8 mouse cellular contexts compared by ENCODE assay signal in the genomic region with DNA sequence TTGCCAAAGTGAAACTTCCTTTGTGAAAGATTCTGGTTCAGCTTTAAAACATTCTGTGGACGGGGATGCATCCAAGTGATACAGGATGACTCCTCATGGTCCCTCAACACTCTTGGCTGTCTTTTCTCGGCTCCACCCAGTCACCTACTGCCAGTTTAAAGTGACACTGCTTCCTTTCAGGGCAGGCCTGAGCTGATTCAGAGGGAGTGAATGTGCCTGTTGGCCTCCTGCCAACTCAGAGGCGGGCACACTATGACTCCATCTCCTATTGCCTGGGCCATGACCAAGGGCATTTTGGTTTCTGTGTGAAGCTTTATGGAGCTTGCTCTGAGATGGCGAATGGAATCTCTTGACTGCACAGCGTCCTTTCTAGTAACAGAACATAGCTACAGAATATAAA.
A peak's percentile ranks its signal among the peaks of the same experiment; 100 is the strongest.
DNase-seq lines count a peak whose midpoint lies in the region; ATAC-seq and TF ChIP-seq lines count a peak whose summit lies in the region.

No protein-coding gene starts in this region.

- H3K27ac ChIP-seq in intestine, embryonic 16.5 days (ENCODE audit: low read length), result no peak overlapping the region
- H3K27ac ChIP-seq in intestine, postnatal 0 days (ENCODE audit: low read depth, low read length), result no peak overlapping the region
- no peak overlapping the region for H3K27ac ChIP-seq in heart, embryonic 15.5 days
- no peak overlapping the region for H3K27ac ChIP-seq in neural tube, embryonic 12.5 days

- WGBS in intestine, embryonic 16.5 days, result 62% methylated on average over 5 of the region's 5 CpGs
- WGBS in intestine, postnatal 0 days, result 67% methylated on average over 5 of the region's 5 CpGs
- WGBS in heart, embryonic 15.5 days, result 38% methylated on average over 5 of the region's 5 CpGs
- WGBS in neural tube, embryonic 12.5 days, result 61% methylated on average over 5 of the region's 5 CpGs

- no peak for TF ChIP-seq CTCF in intestine, postnatal 0 days (IDR thresholded peaks at IDR 0.05; ENCODE audit: low read depth)

- no peaks in the 10 kb centered on the region for H3K9me3 ChIP-seq in intestine, embryonic 16.5 days (ENCODE audit: control insufficient read depth, low read length)
- no peaks in the 10 kb centered on the region for H3K9me3 ChIP-seq in intestine, postnatal 0 days (ENCODE audit: control insufficient read depth)
- H3K9me3 ChIP-seq in heart, embryonic 15.5 days (replicated peaks), result no peaks in the 10 kb centered on the region
- no peaks in the 10 kb centered on the region for H3K9me3 ChIP-seq in neural tube, embryonic 12.5 days

- DNase-seq in kidney, postnatal 36 days, result peak; percentile 47 to 60

- peak; percentile 38; the same call in 1 of the 2 replicates for ATAC-seq in intestine, embryonic 16.5 days
- ATAC-seq in intestine, postnatal 0 days, result no peak
- peak; percentile 82 for ATAC-seq in CD4-positive, CD25-positive, alpha-beta regulatory T cell, adult 4 months
- peak; percentile 83 for ATAC-seq in common myeloid progenitor, adult 5-6 weeks (replicated peaks; ENCODE audit: low read depth, poor library complexity, severe bottlenecking)
- ATAC-seq in heart, embryonic 15.5 days (replicated peaks; ENCODE audit: insufficient number of reproducible peaks, insufficient read depth, low FRiP score, low read depth), result peak; percentile 87
- peak; percentile 85 for ATAC-seq in neural tube, embryonic 12.5 days (ENCODE audit: low FRiP score, low read depth)
- ATAC-seq in erythroid progenitor cell, adult 5-6 weeks (replicated peaks; ENCODE audit: low FRiP score, poor library complexity, severe bottlenecking), result no peak

- H3K36me3 ChIP-seq in intestine, embryonic 16.5 days (ENCODE audit: control insufficient read depth, insufficient read depth, low read length), result no peaks in the 10 kb centered on the region
- H3K36me3 ChIP-seq in intestine, postnatal 0 days (ENCODE audit: control insufficient read depth, insufficient read depth), result no peaks in the 10 kb centered on the region
- no peaks in the 10 kb centered on the region for H3K36me3 ChIP-seq in heart, embryonic 15.5 days
- H3K36me3 ChIP-seq in neural tube, embryonic 12.5 days, result no peaks in the 10 kb centered on the region

- H3K9ac ChIP-seq in intestine, embryonic 16.5 days (ENCODE audit: low read depth, low read length), result no peak overlapping the region
- H3K9ac ChIP-seq in intestine, postnatal 0 days (ENCODE audit: low read depth, low read length), result no peak overlapping the region
- H3K9ac ChIP-seq in heart, embryonic 15.5 days, result no peak overlapping the region
- H3K9ac ChIP-seq in neural tube, embryonic 12.5 days, result no peak overlapping the region

- H3K4me1 ChIP-seq in intestine, embryonic 16.5 days (ENCODE audit: control insufficient read depth, insufficient read depth, low read length), result 0 out of 2 replicates have a peak, but pooled peaks cover 2% of the 10 kb centered on the region
- no peaks in the 10 kb centered on the region for H3K4me1 ChIP-seq in intestine, postnatal 0 days (replicated peaks; ENCODE audit: control insufficient read depth, insufficient read depth, low read length)
- H3K4me1 ChIP-seq in heart, embryonic 15.5 days (replicated peaks), result peaks cover 3% of the 10 kb centered on the region; the same call in 1 of the 2 replicates
- no peaks in the 10 kb centered on the region; the same call in 1 of the 2 replicates for H3K4me1 ChIP-seq in neural tube, embryonic 12.5 days

- H3K4me3 ChIP-seq in intestine, embryonic 16.5 days (ENCODE audit: low read length), result no peak overlapping the region
- no peak overlapping the region for H3K4me3 ChIP-seq in intestine, postnatal 0 days (ENCODE audit: low read depth, low read length)
- H3K4me3 ChIP-seq in heart, embryonic 15.5 days, result no peak overlapping the region
- no peak overlapping the region for H3K4me3 ChIP-seq in neural tube, embryonic 12.5 days

- H3K4me2 ChIP-seq in intestine, embryonic 16.5 days (ENCODE audit: low read depth, low read length), result no peak overlapping the region
- H3K4me2 ChIP-seq in intestine, postnatal 0 days (replicated peaks; ENCODE audit: low read depth), result no peak overlapping the region
- H3K4me2 ChIP-seq in heart, embryonic 15.5 days, result no peak overlapping the region
- H3K4me2 ChIP-seq in neural tube, embryonic 12.5 days (replicated peaks), result no peak overlapping the region

- no peaks in the 10 kb centered on the region for H3K27me3 ChIP-seq in intestine, embryonic 16.5 days (replicated peaks; ENCODE audit: control insufficient read depth, insufficient read depth, low read length)
- no peaks in the 10 kb centered on the region for H3K27me3 ChIP-seq in intestine, postnatal 0 days (replicated peaks; ENCODE audit: control insufficient read depth, insufficient read depth, low read length)
- no peaks in the 10 kb centered on the region for H3K27me3 ChIP-seq in heart, embryonic 15.5 days
- H3K27me3 ChIP-seq in neural tube, embryonic 12.5 days (replicated peaks), result no peaks in the 10 kb centered on the region

Comparison
In these comparisons a context has a peak if more than half of its experiments do, and no peak if none do; other contexts are left out.
1. ATAC-seq: peak in intestine, embryonic 16.5 days (single experiment), CD4-positive, CD25-positive, alpha-beta regulatory T cell, adult 4 months (single experiment), common myeloid progenitor, adult 5-6 weeks (single experiment), heart, embryonic 15.5 days (single experiment) and neural tube, embryonic 12.5 days (single experiment); none in intestine, postnatal 0 days (single experiment) and erythroid progenitor cell, adult 5-6 weeks (single experiment).